ENCODE assay signal across 18 mouse cellular contexts in genomic region chr5:110500233-110500632, GRCm38 (mm10). TPM values are rescaled to one million over a fixed set of nuclear protein-coding genes. Genes with fewer than 3 reads are reported as not detected.
"Had no signal": no experiment of that assay in that cellular context is flagged by ENCODE, and none has a peak within 500 bp of the region (broad histone marks: within the 10 kb centered on the region; RNA-seq: fewer than 3 reads in every experiment).

No protein-coding gene starts in this region.

- H3K27me3 ChIP-seq: neural tube, embryonic 13.5 days; neural tube, embryonic 15.5 days had no signal

- H3K9ac ChIP-seq: liver, embryonic 12.5 days; liver, embryonic 14.5 days; lung, embryonic 14.5 days; neural tube, embryonic 13.5 days; neural tube, embryonic 15.5 days had no signal

- ATAC-seq: liver, embryonic 12.5 days had no signal

- H3K27ac ChIP-seq: liver, embryonic 12.5 days; liver, embryonic 14.5 days; neural tube, embryonic 13.5 days; neural tube, embryonic 15.5 days had no signal

- H3K4me3 ChIP-seq: liver, embryonic 12.5 days; myocyte; neural tube, embryonic 13.5 days; neural tube, embryonic 15.5 days had no signal

- H3K4me1 ChIP-seq: liver, embryonic 12.5 days had no signal

- H3K9me3 ChIP-seq: liver, embryonic 12.5 days; neural tube, embryonic 13.5 days; neural tube, embryonic 15.5 days had no signal

- H3K4me2 ChIP-seq: liver, embryonic 12.5 days; lung, embryonic 14.5 days; neural tube, embryonic 13.5 days; neural tube, embryonic 15.5 days had no signal

- H3K36me3 ChIP-seq: liver, embryonic 12.5 days; neural tube, embryonic 13.5 days; neural tube, embryonic 15.5 days had no signal

- DNase-seq: lung, adult 18-20 months; lung, embryonic 14.5 days; lung, postnatal 10 days; lung, postnatal 4 days; retina, postnatal 1 day; right cerebral cortex, adult 18-20 months; right cerebral cortex, postnatal 25 days; right cerebral cortex, postnatal 4 days; spleen, adult 18-20 months; thymus, adult 18-20 months; thymus, postnatal 14 days; thymus, postnatal 36 days had no signal

RNA-seq across cellular contexts. Expression of gene Galnt9, which starts 43.9 kb away (rescaled TPM):
- total RNA-seq: megakaryocyte-erythroid progenitor cell, adult 5-6 weeks had no signal
- polyA plus RNA-seq: liver, embryonic 12.5 days; lung, embryonic 14.5 days had no signal
